Mouse (Mus musculus) erythroblast, embryonic 14.5 days (primary cell): ENCODE measurements around the gene Dnajb13.

Experiments
- GATA1 ChIP-seq: IDR thresholded peaks from 2 replicates; pipeline ENCODE4 v1.6.1; 2012; ENCODE audit warnings: low read length, inconsistent platforms, mixed read lengths
- TAL1 ChIP-seq: IDR thresholded peaks from 3 replicates; pipeline ENCODE4 v1.6.1; 2012; ENCODE audit warnings: low read length, inconsistent platforms, mixed read lengths

DNA sequence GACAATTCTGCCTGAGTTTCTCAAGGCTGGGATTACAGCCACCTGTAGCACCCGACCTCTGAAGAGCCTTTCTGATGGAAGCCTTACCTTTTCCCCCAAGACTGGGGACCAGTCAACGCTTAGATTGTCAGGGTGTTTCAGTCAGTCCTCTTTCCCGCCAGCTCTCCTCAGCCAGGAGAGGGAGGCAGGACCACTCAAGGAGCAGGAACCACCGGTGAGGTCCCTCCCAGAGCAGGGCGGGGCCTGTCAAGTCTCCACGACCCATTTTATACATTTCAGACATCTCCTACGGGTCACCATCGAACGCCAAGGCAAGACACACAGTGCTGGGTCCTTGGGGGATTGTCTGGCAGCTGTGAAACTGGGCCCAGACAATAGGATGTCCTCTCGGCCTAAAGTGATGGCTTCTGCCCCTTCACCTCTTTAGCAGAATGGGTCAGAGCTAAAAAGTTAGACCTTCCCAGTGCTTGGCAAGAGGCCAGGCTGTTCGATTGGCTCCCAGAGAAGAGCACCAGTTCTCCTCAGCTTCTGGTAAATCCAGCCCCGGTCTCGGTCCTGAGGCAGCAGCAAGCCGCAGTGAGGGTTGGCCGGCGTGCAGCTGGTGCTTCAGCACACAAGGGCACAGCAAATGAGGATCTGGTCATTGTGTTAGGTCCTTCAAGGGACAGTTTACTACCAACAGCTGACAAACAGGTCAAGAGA, 14.3 kb downstream of the Dnajb13 start:
- TF ChIP-seq TAL1 (no peak), GATA1 (no peak)
